Mouse (Mus musculus): ENCODE results near the gene Sdcbp2. TPM values are rescaled to one million over a fixed set of nuclear protein-coding genes. Genes with fewer than 3 reads are reported as not detected.

Gene Sdcbp2
- polyA plus RNA-seq, 1 experiment from 2014 or later = 2.2 TPM

DNA sequence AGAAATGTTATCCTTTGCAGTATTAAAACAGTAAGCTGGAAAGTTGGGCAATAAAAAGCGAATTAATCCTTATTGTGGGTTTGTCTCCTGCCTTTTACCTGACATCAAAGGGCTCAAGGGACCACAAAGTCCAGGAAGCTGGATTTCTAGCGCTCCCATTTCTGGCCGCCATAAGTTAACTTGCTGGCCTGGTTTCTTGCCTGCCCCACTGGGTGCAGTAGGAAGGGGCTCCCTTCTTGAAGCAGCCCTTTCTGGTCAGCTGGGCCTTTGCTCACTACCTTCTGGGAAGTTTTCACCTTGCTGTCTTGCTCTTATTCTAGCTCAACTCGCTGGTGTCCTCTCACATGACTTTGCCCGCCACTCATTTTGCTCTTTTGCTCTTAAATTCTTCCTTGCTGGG, 60.6 kb downstream of the Sdcbp2 start:
- H3K36me3 ChIP-seq (ENCODE audit: control insufficient read depth, insufficient read depth) = no peaks in the 10 kb centered on the region
- H3K4me1 ChIP-seq (ENCODE audit: control insufficient read depth, insufficient read depth, low read length) = no peaks in the 10 kb centered on the region
- no peak overlapping the region for H3K4me2 ChIP-seq (ENCODE audit: low read depth, low read length)
- H3K4me3 ChIP-seq (ENCODE audit: low read length) = no peak overlapping the region
- H3K9ac ChIP-seq (ENCODE audit: low read length) = no peak overlapping the region
- H3K27ac ChIP-seq (ENCODE audit: low read length) = no peak overlapping the region
- peaks cover 38% of the 10 kb centered on the region for H3K27me3 ChIP-seq (ENCODE audit: control insufficient read depth, insufficient read depth, low read length)
- no peaks in the 10 kb centered on the region for H3K9me3 ChIP-seq (replicated peaks; ENCODE audit: control insufficient read depth, low read length)
- no peak for ATAC-seq (replicated peaks; ENCODE audit: extremely low read depth, insufficient read depth, low FRiP score)
- WGBS = 52% methylated on average over 5 of the region's 5 CpGs

DNA sequence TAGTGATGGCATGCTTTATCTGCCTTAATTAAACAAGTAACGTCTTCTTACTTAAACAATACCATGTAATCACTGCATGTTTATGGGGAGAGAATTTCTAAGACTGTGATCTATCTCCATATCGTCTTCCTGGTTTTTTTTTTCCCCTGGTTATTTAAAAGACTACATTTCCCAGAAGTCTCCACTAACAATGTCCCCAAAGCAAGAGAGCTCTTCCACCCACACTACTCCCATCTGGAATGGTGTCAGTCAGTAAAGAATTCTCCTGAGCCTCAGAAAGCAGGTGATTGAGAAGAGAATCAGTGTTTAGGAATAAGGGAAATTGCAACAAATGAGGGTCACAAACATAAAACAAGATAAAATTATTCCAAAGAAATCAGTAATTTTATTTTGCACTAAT, 62.5 kb downstream of the Sdcbp2 start:
- H3K4me1 ChIP-seq (ENCODE audit: control insufficient read depth, insufficient read depth, low read length) = no peaks in the 10 kb centered on the region
- WGBS = 30% methylated on average over 2 of the region's 2 CpGs
- H3K27ac ChIP-seq (ENCODE audit: low read length) = no peak overlapping the region
- H3K4me2 ChIP-seq (ENCODE audit: low read depth, low read length) = no peak overlapping the region
- ATAC-seq (replicated peaks; ENCODE audit: extremely low read depth, insufficient read depth, low FRiP score) = no peak
- H3K36me3 ChIP-seq (ENCODE audit: control insufficient read depth, insufficient read depth) = no peaks in the 10 kb centered on the region
- H3K9ac ChIP-seq (ENCODE audit: low read length) = no peak overlapping the region
- H3K27me3 ChIP-seq (ENCODE audit: control insufficient read depth, insufficient read depth, low read length) = peaks cover 34% of the 10 kb centered on the region
- H3K4me3 ChIP-seq (ENCODE audit: low read length) = no peak overlapping the region
- H3K9me3 ChIP-seq (replicated peaks; ENCODE audit: control insufficient read depth, low read length) = no peaks in the 10 kb centered on the region

DNA sequence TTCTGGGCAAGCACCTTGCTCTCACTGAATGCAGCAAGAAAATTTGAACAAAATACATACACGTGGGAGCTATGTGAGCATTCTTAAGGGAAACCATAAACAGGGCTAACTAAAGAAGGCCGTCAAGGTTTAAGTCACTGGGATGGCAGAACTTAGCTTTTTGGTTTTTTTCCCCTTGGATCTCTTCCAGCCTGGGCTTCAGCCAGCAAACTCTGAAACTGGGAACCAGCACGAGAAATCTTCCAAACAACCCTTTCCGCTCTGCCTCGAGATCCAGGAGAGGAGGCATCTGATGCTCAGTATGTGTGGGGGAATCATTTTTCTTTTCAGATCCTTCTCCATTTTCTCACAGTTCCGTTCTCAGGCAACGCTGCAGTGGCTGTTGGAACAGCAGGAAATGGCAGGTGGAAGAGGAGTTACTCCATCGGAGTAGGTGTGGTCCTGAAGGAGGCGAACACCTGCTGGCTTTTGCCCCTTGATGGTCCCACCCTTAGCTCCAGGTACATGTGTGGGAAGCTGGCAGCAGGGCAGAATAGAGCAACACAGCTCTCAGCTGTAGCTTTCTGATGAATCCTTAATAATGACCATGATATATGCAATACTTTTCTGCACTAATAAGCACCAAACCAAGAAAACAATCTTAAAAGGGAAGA, 63.1 kb downstream of the Sdcbp2 start:
- H3K27ac ChIP-seq (ENCODE audit: low read length) = no peak overlapping the region
- H3K4me1 ChIP-seq (ENCODE audit: control insufficient read depth, insufficient read depth, low read length) = no peaks in the 10 kb centered on the region
- peaks cover 32% of the 10 kb centered on the region for H3K27me3 ChIP-seq (ENCODE audit: control insufficient read depth, insufficient read depth, low read length)
- H3K4me2 ChIP-seq (ENCODE audit: low read depth, low read length) = no peak overlapping the region
- 56% methylated on average over 9 of the region's 9 CpGs for whole genome bisulfite sequencing
- no peak for ATAC-seq (replicated peaks; ENCODE audit: extremely low read depth, insufficient read depth, low FRiP score)
- no peaks in the 10 kb centered on the region for H3K9me3 ChIP-seq (replicated peaks; ENCODE audit: control insufficient read depth, low read length)
- no peak overlapping the region for H3K9ac ChIP-seq (ENCODE audit: low read length)
- H3K36me3 ChIP-seq (ENCODE audit: control insufficient read depth, insufficient read depth) = no peaks in the 10 kb centered on the region
- no peak overlapping the region for H3K4me3 ChIP-seq (ENCODE audit: low read length)

DNA sequence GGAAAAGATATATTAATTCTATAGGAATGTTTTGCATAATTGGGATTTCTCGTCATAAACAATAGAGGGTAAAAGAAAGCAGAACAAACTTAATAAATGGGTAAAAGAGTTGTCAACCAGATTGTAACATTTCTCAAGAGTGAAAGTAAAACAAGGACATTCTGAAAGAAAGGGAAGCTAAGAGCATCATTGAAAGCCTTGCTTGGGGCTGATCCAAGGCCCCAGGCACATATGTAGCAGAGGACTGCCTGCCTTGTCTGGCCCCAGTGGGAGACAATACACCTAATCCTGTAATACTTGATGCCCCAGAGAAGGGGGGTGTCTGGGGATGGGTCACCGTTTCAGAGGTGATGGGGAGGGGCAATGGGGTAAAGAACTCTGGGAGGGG, 63.6 kb downstream of the Sdcbp2 start:
- Histone ChIP-seq H3K27ac (ENCODE audit: low read length) (no peak overlapping the region), H3K36me3 (ENCODE audit: control insufficient read depth, insufficient read depth) (no peaks in the 10 kb centered on the region), H3K9me3 (replicated peaks; ENCODE audit: control insufficient read depth, low read length) (no peaks in the 10 kb centered on the region), H3K4me2 (ENCODE audit: low read depth, low read length) (no peak overlapping the region), H3K4me1 (ENCODE audit: control insufficient read depth, insufficient read depth, low read length) (no peaks in the 10 kb centered on the region), H3K4me3 (ENCODE audit: low read length) (no peak overlapping the region), H3K27me3 (ENCODE audit: control insufficient read depth, insufficient read depth, low read length) (peaks cover 26% of the 10 kb centered on the region), H3K9ac (ENCODE audit: low read length) (no peak overlapping the region)
- ATAC-seq (replicated peaks; ENCODE audit: extremely low read depth, insufficient read depth, low FRiP score) = no peak
- 55% methylated on average over 2 of the region's 2 CpGs for WGBS

Other genes starting within 250 kb of the Sdcbp2 start
- gene 4921509C19Rik, start 96.5 kb upstream of the Sdcbp2 start, polyA plus RNA-seq (2015; fragmentation: Nextera tagmentation; extraction: Ambion mirVana) = not detected in 2 replicates
- 148 and 150 TPM in 2 replicates for gene Nsfl1c, start 78.4 kb upstream of the Sdcbp2 start, polyA plus RNA-seq (2015; fragmentation: Nextera tagmentation; extraction: Ambion mirVana)
- gene Fkbp1a, start 30.1 kb upstream of the Sdcbp2 start, polyA plus RNA-seq (2015; fragmentation: Nextera tagmentation; extraction: Ambion mirVana) = 640 and 684 TPM in 2 replicates
- 0.05 and 0.10 TPM in 2 replicates for gene Snph, start 60.0 kb downstream of the Sdcbp2 start, polyA plus RNA-seq (2015; fragmentation: Nextera tagmentation; extraction: Ambion mirVana)
- not detected in 2 replicates for gene Rad21l, start 95.9 kb downstream of the Sdcbp2 start, polyA plus RNA-seq (2015; fragmentation: Nextera tagmentation; extraction: Ambion mirVana)
- 3.1 and 3.2 TPM in 2 replicates for gene Tmem74b, start 129.4 kb downstream of the Sdcbp2 start, polyA plus RNA-seq (2015; fragmentation: Nextera tagmentation; extraction: Ambion mirVana)
- 28.2 and 32.4 TPM in 2 replicates for gene Psmf1, start 171.6 kb downstream of the Sdcbp2 start, polyA plus RNA-seq (2015; fragmentation: Nextera tagmentation; extraction: Ambion mirVana)

Measured in heart, embryonic 16.5 days (tissue).